Mouse (Mus musculus) bone marrow macrophage, adult 2 months (primary cell): Measurements from ENCODE around the gene Cisd3.

ENCODE experiments used
- CTCF ChIP-seq: IDR thresholded peaks from 2 replicates; pipeline ENCODE4 v1.5.1; 2012; ENCODE audit warnings: low read depth, mild to moderate bottlenecking, low read length, moderate library complexity
- POLR2A ChIP-seq: IDR thresholded peaks from 2 replicates; pipeline ENCODE4 v1.6.1; 2012; ENCODE audit warnings: mild to moderate bottlenecking, low read depth, low read length, borderline replicate concordance

- TF ChIP-seq CTCF: no peak
- no peak for TF ChIP-seq POLR2A
These were observed 12.4 kb downstream of the Cisd3 start for GRCm38 (mm10) chr11:97697891-97698529.
